Mouse (Mus musculus): ENCODE results near the gene Pdlim3.

Pdlim3 gene

GRCm38 (mm10) chr8:45905591-45906250 is 20.5 kb downstream of the Pdlim3 start:
- no peak for DNase-seq

GRCm38 (mm10) chr8:45906251-45906619 is 21.0 kb downstream of the Pdlim3 start:
- no peak for DNase-seq

- no peak for DNase-seq
Observed at GRCm38 (mm10) chr8:45913707-45914106, 28.4 kb downstream of the Pdlim3 start.

GRCm38 (mm10) chr8:45916496-45916895 is 31.2 kb downstream of the Pdlim3 start:
- no peak for DNase-seq

GRCm38 (mm10) chr8:45917040-45917679 is 31.9 kb downstream of the Pdlim3 start:
- DNase-seq = no peak

GRCm38 (mm10) chr8:45918891-45919290 is 33.6 kb downstream of the Pdlim3 start:
- no peak for DNase-seq

GRCm38 (mm10) chr8:45920392-45920791 is 35.1 kb downstream of the Pdlim3 start:
- no peak for DNase-seq

- no peak for DNase-seq
Observed at GRCm38 (mm10) chr8:45922116-45922515, 36.9 kb downstream of the Pdlim3 start.

GRCm38 (mm10) chr8:45934582-45935014 is 49.3 kb downstream of the Pdlim3 start, which contains the start of gene Ccdc110:
Gene Ccdc110, plus strand, starts transcription at chr8:45934619.
- peak; percentile 89 to 98 for DNase-seq

- no peak for DNase-seq
Observed at GRCm38 (mm10) chr8:45936986-45937385, 51.7 kb downstream of the Pdlim3 start.

GRCm38 (mm10) chr8:45946283-45946682 is 61.0 kb downstream of the Pdlim3 start:
- no peak for DNase-seq

- DNase-seq = no peak
Observed at GRCm38 (mm10) chr8:45950622-45951021, 65.4 kb downstream of the Pdlim3 start.

All from spleen, adult 18-20 months (tissue).